Mouse (Mus musculus) olfactory bulb, adult 2 months (tissue): ENCODE data around the gene Kif1b.

Experiments
- CTCF ChIP-seq: fragments of 200-500 bp; IDR thresholded peaks from 2 replicates; pipeline ENCODE4 v1.5.1; 2012; ENCODE audit warnings: low read depth, mild to moderate bottlenecking, low read length, moderate library complexity; ENCODE audit not compliant: insufficient read depth
- POLR2A ChIP-seq: fragments of 200-500 bp; IDR thresholded peaks from 2 replicates; pipeline ENCODE4 v1.6.1; 2012; ENCODE audit warnings: mild to moderate bottlenecking, low read depth, low read length, moderate library complexity; ENCODE audit not compliant: insufficient read depth

- TF ChIP-seq CTCF (no peak), POLR2A (no peak)
Measured at GRCm38 (mm10) chr4:149260911-149261310, 46.6 kb downstream of the Kif1b start.
